Mouse (Mus musculus) C2C12 (cell line): ENCODE data around the gene Hsd17b11.

Experiments used
- CEBPB ChIP-seq: IDR thresholded peaks from one replicate; pipeline ENCODE4 v1.6.1; 2011; ENCODE audit warnings: low read depth, mild to moderate bottlenecking, control low read depth, moderate library complexity
- CTCF ChIP-seq: IDR thresholded peaks from one replicate; pipeline ENCODE4 v1.5.1; 2011; ENCODE audit not compliant: control insufficient read depth, insufficient read depth, insufficient read length
- FOSL1 ChIP-seq: IDR thresholded peaks from one replicate; pipeline ENCODE4 v1.8.0; 2011; ENCODE audit warnings: mild to moderate bottlenecking, low read length; ENCODE audit not compliant: poor library complexity, insufficient read depth, severe bottlenecking
- MAX ChIP-seq: IDR thresholded peaks from one replicate; pipeline ENCODE4 v1.6.1; 2011; ENCODE audit warnings: mild to moderate bottlenecking, control low read depth
- MYOD1 ChIP-seq: IDR thresholded peaks from one replicate; pipeline ENCODE4 v1.6.1; 2011; ENCODE audit warnings: low read depth; ENCODE audit not compliant: control insufficient read depth, insufficient read length
- MYOG ChIP-seq: IDR thresholded peaks from one replicate; pipeline ENCODE4 v1.6.1; 2011; ENCODE audit not compliant: control insufficient read depth, insufficient read length; ENCODE audit errors: extremely low read depth
- USF1 ChIP-seq: IDR thresholded peaks from one replicate; pipeline ENCODE4 v1.6.1; 2011; ENCODE audit warnings: low read depth, mild to moderate bottlenecking, control low read depth, moderate library complexity

DNA sequence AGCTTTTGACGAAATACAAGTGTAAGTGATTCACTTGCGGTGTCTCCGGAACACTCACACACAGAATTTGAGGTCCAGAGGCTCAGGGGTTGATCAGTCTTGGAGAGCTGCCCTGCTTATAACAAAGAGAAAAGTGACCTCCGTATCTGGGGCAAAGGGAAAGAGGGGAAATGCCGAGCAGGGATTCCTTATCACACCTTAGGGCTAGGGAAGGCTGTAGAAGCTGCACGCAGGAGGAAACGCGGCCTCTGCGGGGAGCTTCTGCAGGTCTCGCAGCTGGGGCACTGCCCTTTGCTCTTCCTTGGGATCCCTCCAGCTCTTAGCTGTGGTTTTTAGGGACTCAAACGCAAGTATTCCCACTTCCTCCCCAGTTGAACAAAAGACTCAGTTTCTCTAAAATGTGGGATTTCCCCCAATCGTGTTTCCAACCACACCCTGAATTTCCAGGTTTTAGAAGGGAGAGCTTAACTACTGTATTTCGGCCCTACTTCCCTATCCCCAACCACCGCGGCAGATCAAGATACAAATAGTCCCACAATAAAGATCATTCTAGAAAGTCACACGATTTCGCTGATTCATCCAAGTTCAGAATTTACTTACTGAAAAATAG, 3.6 kb upstream of the Hsd17b11 start:
- TF ChIP-seq CTCF (no peak), MAX (no peak), USF1 (no peak), MYOG (no peak), MYOD1 (no peak), CEBPB (no peak), FOSL1 (no peak)
